Mouse (Mus musculus) gastrocnemius, adult 2 months (tissue): ENCODE results near the gene Vwc2l. TPM values are rescaled to one million over a fixed set of nuclear protein-coding genes. Genes with fewer than 3 reads are reported as not detected.

Experiments used
- DNase-seq: peaks from one replicate; pipeline ENCODE4 v3.0.0; 2022
- H3K27ac ChIP-seq: fragments of 200-600 bp; 2 replicates; pipeline ENCODE4 v1.8.1; 2022; ENCODE audit warnings: mild to moderate bottlenecking
- H3K4me3 ChIP-seq: fragments of 200-600 bp; 2 replicates; pipeline ENCODE4 v1.8.1; 2022; ENCODE audit warnings: mild to moderate bottlenecking, moderate library complexity
- CTCF ChIP-seq: fragments of 200-600 bp; IDR thresholded peaks from 2 replicates; pipeline ENCODE4 v1.8.1; 2022; ENCODE audit warnings: antibody characterized with exemption, mild to moderate bottlenecking, moderate library complexity
- intact Hi-C: fragments of 180-260 bp; cut with DNase I; formaldehyde crosslinking; loops from one replicate; pipeline ENCODE4 v1.15.1; 2025
- total RNA-seq, 2 experiments: library from RNA; stranded (reverse); gene quantifications; 2 replicates each; pipeline ENCODE4 v1.2.3; 2021

Vwc2l gene
- total RNA-seq, 2 experiments from 2014 or later = not detected

DNA sequence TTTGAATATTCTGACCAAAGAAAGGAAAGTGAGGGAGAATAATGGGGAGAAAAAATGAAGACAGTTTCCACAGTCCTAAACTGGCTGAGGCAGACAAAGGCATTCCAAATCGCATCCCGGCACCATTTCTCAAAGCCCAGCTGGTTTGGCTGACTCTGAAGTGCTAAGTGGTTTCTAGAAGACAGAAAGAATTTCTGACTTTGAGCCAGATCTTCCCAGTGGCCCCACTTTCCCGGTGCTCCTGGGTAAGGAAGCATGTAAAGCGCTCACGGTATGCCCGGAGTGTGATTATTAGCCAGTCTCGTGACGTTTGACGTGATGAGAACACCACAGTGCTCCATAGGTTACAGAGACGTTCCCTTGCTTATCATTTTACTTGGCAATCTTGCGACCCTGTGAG, 127.9 kb downstream of the Vwc2l start:
- Histone ChIP-seq H3K27ac (no peak overlapping the region), H3K4me3 (no peak overlapping the region)
- intact Hi-C loops = no loop called here
- TF ChIP-seq CTCF = no peak
- DNase-seq = no peak

DNA sequence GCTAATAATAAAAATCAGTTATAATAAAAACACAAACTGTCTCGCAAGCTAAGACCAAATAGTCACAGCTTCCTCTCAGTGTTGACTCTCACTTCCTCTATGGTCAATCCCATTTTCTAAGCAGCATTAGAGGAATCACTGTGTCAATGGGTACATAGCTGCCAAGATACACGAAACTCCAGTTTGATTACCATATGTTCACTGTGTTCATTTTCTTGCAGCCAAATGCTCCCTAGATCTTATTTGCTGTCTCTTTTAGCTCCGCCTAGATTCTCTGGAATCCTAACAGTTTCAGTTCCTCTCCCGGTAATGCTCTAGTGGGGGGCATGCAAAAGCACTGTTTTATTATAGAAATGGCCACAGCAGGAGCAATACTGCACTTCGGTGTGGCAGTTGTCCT, 130.4 kb downstream of the Vwc2l start:
- no peak for DNase-seq
- Histone ChIP-seq H3K27ac (no peak overlapping the region), H3K4me3 (no peak overlapping the region)
- TF ChIP-seq CTCF = no peak
- intact Hi-C loops = no loop called here

DNA sequence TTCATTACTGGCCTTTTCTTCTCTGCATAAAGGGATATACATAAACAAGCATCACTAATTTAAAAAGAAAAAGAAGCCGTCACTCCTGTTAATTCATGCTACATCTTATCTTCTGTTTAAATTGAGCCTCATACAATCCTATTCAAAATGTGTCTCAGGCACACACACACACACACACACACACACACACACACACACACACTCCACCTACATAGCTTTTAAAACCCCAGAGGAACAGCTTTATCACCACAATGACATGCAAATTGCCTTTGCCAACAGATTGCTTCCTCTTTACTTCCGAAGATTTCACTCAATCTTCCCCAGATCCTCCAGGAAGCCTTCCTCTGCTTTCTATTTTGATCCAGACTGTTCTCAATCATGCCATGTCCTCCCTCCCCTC, 136.2 kb downstream of the Vwc2l start:
- intact Hi-C loops = no loop called here
- Histone ChIP-seq H3K4me3 (no peak overlapping the region), H3K27ac (no peak overlapping the region)
- no peak for TF ChIP-seq CTCF
- DNase-seq = no peak

DNA sequence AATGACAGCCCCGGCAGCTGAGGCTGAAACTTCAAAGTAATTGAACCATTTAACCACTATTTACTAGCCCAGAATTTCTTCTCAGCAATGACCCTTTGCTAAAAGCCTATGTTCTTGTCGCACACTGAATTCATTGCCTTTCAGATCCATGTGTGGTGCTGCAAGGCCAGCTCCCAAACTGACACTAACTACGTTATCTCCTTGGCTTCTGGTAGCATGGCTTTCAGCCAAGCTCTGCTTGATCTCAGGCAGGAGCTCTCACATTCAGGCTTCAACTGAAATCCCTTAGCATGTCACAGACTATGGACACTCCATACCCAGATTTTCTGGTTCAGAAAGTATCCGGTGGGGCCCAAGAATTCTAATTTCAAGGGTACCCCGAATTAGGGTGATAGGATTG, 140.6 kb downstream of the Vwc2l start:
- DNase-seq = no peak
- no peak for TF ChIP-seq CTCF
- intact Hi-C loops = no loop called here
- Histone ChIP-seq H3K27ac (no peak overlapping the region), H3K4me3 (no peak overlapping the region)

DNA sequence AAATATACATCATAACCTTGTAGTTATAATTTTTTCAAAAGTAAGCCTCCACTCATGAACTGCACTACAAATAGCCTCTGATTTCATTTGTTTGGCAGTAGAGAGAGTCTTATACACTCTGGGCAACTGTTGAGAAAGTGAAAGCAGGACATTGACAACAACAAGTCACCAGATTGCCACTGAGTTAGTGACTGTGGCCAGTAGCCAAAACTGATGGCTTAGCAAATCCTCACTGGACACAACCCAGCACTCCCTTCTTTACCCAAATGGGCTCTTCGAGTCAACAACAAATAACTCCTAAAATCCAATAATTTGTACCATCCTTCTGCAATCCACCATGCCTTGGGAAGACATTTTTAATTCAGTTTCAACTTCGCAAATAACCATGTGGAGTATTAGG, 155.0 kb downstream of the Vwc2l start:
- TF ChIP-seq CTCF = no peak
- no peak for DNase-seq
- intact Hi-C loops = no loop called here
- Histone ChIP-seq H3K4me3 (no peak overlapping the region), H3K27ac (no peak overlapping the region)

DNA sequence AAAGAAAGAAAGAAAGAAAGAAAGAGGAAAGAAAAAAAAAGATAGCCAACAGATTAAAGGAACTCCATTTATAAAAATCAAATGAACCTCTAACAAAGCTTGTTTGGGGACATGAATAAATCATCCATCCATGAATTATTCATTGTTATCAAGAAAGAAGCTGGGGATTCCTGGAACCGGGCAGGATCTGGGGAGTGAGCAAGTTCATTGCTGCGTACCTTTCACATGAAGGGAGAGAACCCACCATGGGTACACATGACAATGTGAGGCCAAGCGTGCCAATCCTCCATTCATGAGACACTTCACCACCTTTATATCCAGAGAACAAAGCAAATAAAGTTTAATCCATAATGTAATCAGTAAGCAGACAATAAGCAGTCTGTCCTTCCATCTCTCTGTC, 155.8 kb downstream of the Vwc2l start:
- intact Hi-C loops = no loop called here
- TF ChIP-seq CTCF = no peak
- Histone ChIP-seq H3K27ac (no peak overlapping the region), H3K4me3 (no peak overlapping the region)
- no peak for DNase-seq

DNA sequence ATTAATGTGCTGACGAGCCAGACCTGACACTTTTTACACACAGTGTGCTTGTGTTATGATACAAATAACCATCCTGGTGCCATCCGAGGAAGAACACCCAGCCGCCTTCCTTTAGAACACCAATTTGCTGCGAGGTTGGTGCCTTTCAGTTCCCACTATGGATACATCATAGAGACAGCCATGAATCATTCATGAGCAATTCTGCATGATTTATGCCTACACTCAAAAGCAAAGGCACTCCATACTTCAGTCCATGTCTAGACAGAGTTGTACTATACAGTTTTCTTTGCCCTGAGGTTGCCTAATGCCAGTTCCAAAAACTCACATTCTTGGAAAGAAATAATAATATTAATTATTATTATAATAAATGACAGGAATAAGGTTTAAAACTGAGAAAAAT, 158.6 kb downstream of the Vwc2l start:
- TF ChIP-seq CTCF = no peak
- Histone ChIP-seq H3K27ac (no peak overlapping the region), H3K4me3 (no peak overlapping the region)
- intact Hi-C loops = no loop called here
- DNase-seq = no peak

DNA sequence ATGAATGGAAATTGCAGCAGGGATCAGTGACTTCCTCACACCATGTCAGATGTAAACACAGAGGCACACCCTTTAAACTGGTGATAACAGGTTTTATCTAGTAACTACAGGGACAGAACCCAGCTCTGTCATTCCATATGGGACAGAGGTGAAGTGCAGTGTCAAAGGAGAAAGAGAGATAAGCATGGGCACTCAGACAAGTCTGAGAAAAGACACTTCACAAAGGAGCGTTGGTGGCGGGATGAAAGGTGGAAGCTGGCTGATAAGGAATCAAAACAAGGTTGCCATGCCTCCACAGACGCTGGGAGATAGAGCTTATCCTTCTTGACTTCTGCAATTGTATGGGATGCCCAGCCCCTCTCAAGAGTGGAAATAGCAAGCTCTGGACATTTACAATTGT, 176.8 kb downstream of the Vwc2l start:
- no peak for DNase-seq
- Histone ChIP-seq H3K4me3 (no peak overlapping the region), H3K27ac (no peak overlapping the region)
- intact Hi-C loops = no loop called here
- TF ChIP-seq CTCF = no peak

DNA sequence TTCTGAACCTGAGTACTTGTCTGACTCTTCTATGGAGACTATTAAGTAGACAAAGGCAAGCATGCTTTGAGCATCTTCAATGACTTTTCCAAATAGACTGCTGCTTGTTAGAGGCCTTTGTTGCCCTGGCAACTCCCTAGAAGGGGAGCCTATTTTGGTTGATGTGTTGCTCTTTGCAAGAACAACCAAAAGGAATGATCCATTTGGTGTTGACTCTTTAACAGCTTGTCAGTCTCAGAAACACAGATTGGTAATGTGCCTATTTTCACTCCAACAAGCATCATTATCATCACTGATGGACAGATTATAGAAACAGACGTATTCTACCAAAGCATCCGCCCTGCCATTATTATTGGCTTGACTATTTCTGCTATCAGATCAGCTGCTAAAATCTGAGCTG, 181.9 kb downstream of the Vwc2l start:
- no peak for DNase-seq
- Histone ChIP-seq H3K4me3 (no peak overlapping the region), H3K27ac (no peak overlapping the region)
- intact Hi-C loops = no loop called here
- TF ChIP-seq CTCF = no peak

DNA sequence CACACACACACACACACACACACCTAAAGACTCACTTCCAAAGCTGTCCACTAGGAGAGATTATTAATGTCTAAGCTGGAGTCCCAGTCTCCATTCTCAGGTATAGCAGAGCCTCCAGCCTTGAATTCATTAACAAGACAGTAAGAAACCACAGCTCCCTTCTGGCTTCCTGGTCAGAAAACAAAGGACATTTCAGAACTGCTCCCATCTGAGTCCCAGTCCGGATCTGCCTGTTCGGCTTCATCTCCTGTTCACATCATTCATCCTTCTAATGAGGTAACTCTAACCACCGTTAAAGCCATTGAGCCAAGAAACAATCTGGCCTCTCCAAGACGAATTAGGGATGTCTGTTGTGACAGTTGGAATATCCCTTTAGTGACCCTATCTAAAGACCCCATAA, 185.7 kb downstream of the Vwc2l start:
- intact Hi-C loops = no loop called here
- no peak for DNase-seq
- H3K27ac ChIP-seq = no peak overlapping the region
- TF ChIP-seq CTCF = no peak
- H3K4me3 ChIP-seq = no peak overlapping the region

DNA sequence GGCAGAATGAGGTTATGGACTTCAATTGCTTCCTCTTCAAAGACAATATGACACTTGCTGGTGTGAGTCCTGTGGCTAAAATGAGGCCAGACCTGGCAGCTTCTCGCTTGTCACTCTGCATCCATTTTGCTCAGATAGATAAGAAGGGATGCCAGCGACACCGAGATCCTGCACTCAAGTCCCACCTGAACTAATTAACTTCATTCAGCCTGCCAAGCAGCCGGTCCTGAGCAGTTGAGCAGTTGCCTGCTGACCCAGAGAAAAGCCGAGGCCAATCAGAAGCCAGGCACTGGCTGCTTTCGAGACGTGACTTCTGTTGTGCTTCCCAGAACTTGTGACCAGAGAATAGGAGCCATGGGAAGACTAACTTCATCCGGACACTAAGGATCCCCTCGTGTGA, 187.6 kb downstream of the Vwc2l start:
- TF ChIP-seq CTCF = no peak
- intact Hi-C loops = no loop called here
- H3K27ac ChIP-seq = no peak overlapping the region
- no peak for DNase-seq
- H3K4me3 ChIP-seq = no peak overlapping the region

DNA sequence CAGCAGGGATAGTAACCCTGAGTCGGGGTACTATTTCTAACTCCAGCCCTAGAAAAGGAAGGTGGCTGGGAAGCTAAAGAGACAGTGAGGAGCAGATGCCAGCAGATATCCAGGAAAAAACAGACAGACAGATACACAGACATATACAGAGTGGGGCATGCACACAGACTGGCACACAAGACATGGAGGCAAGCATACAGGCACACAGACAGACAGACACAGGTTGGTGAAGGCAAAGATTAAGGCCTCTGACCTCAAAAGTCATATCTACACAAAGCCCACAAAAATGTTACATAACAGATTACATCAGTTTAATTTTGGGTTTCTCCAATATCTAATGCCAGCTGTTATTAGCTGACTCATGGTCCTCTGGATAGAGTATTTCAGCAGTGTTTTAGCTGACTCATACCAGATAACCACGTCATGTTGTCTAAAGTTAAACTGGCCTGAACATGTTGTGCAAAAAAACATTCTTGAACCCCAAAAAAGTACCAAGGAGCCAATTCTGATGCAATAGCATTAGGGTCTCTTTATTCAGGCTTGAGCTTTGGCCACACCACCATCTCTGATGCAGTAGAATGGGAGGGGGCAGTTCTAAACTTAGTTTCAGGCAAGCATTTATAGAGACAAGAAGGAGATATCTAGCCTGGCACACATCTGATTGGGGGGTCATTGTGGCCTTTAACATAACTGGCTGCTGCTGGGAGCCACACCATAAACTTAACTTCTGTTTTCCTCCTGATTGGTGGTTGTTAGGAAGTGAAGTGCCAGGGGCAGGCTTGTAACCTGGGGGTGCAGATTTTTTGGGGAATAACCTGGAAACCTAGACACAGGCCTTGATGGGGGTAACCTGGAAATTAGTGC, 192.9 kb downstream of the Vwc2l start:
- no peak for DNase-seq
- H3K27ac ChIP-seq = no peak overlapping the region
- TF ChIP-seq CTCF = no peak
- no peak overlapping the region for H3K4me3 ChIP-seq
- intact Hi-C loops = no loop called here

DNA sequence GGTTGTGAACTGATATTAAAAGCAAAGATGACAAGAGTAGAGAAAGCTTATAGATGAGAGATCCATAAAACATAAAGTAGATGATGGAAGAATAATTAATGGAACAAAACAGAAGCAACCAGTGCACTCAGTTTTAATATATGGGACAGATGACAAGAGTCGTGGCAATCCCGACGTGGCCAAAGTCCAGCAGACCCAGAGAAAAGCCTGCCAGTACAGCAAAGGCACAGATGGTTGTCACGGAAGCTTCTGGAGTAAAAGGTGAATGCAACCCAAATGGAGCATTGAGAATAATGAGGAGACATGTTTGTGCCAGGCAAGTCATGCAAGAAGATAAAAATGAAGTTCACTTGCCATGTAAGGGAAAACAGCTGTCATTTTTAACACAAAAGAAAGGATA, 207.5 kb downstream of the Vwc2l start:
- no peak overlapping the region for H3K4me3 ChIP-seq
- intact Hi-C loops = no loop called here
- no peak for DNase-seq
- H3K27ac ChIP-seq = no peak overlapping the region
- TF ChIP-seq CTCF = no peak
